Mouse (Mus musculus) erythroblast, embryonic 14.5 days (primary cell): Measurements from ENCODE around the gene Srpr.

Experiments used
- GATA1 ChIP-seq: IDR thresholded peaks from 2 replicates; pipeline ENCODE4 v1.6.1; 2012; ENCODE audit warnings: low read length, inconsistent platforms, mixed read lengths
- TAL1 ChIP-seq: IDR thresholded peaks from 3 replicates; pipeline ENCODE4 v1.6.1; 2012; ENCODE audit warnings: low read length, inconsistent platforms, mixed read lengths

- no peak for TF ChIP-seq TAL1
- no peak for TF ChIP-seq GATA1
Observed at GRCm38 (mm10) chr9:35211573-35212511, 11.9 kb downstream of the Srpr start.
